Mouse (Mus musculus): Measurements from ENCODE around the gene Cygb.
"Not testable (repeated sequence)": the region's sequence is repeated elsewhere in the genome, so short reads cannot be mapped to it uniquely, and the experiment has no call there.

The Cygb gene

DNA sequence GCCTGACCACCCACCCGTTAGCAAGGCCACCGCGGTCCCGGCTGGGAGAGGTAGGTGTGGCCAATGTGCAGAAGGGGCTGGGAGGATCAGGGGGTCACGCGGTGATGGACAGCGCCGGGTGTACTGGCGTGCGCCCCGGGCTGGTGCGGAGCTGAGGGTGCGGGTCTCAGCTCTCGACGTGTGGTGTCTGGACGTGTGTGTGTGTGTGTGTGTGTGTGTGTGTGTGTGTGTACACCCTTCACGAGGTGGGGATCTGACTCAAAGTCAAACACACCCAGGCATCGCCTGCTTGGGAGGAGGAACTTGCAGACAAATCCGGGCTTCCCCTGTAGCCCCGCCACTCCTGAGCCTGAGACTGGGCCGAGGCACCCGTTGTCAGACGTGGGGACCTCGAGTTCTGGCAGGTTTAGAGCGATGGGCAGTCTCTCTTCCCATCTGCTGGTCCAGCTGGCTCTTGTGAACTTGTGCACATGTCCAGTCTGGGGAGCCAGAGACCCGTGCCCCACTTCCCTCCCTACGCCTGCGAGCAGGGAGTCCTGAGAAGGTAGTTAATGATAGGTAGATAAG is at the start of gene Cygb:
Gene Cygb, minus strand, starts transcription at position 59 of the 567 bp plus-strand sequence.
- DNase-seq (ENCODE audit: low read depth, low spot score), result no peak

- no peak for DNase-seq (ENCODE audit: low read depth, low spot score)
Measured at GRCm38 (mm10) chr11:116701377-116701841, 47.3 kb upstream of the Cygb start.

DNA sequence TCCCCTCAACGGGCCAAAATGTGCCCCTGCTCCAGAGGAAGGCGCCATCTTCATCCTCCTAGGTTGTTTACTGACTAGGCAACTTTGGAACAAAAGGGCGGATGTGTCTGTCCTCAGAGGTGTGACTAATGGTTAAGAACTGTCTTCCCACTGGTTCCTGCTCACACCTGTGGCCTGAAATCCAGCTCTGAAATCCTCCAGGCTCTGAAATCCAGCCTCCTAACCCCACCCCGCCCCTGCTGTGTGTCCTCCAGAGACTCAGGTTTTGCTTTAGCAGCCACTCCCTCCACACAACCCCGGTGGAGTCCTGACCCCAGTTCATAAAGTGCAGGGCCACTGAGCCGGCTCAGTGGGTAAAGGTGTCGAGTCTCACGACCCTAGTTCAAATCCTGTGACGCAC is 43.4 kb upstream of the Cygb start:
- no peak for DNase-seq (ENCODE audit: low read depth, low spot score)

DNA sequence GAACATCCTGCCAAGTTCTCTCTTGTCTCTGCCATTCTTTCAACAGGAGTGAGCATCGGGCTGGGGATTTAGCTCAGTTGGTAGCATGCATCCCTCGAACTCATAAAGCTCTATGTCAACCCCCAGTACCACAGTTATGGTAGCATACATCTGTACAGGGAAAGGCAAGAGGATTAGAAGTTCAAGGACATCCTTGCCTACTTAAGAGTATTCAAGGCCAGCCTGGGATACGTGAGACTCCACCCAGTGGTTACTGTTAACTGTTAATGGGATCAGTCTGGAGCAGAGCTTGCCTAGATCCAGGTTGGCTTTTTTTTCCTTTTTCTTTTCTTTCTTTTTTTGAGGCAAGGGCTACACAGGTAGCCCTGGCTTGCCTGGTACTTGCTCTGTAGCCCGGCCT is 42.3 kb upstream of the Cygb start:
- DNase-seq (ENCODE audit: low read depth, low spot score), result no peak

DNA sequence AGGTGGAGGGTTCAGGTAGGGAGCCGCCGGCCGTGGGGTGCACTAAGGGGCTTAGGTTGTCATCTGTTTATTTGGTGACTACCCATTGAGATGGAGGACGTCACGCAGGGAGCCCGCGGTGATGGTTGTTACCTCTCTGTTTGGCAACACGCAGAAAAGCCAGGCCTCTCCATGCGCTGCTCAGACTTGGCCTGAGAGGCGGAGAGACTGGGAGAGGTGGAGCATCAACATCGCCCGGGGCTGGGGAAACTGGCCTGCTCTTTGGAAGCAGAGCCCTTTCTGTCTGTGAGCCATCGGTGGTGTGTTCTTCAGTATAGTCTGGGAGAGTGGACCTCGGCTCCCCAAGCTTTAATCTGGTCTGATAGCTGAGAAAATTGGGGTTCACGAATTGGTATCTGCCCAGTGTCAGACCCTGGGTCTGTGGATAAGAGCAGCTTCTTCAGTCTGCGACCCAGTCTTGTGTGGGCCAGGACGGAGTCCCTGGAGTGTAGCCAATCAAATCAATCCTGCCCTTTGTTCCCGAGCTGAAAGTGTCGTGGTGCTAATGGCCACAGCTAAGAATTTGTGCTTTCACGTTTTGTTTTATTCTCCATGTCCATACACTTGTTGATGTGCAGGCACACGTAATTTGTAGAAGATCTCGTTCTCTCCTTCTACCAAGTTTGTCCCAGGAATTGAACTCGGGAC is 41.2 kb upstream of the Cygb start:
- no peak for DNase-seq (ENCODE audit: low read depth, low spot score)

- peak; percentile 40 for DNase-seq (ENCODE audit: low read depth, low spot score)
Measured at GRCm38 (mm10) chr11:116694250-116695193, 40.4 kb upstream of the Cygb start.

DNA sequence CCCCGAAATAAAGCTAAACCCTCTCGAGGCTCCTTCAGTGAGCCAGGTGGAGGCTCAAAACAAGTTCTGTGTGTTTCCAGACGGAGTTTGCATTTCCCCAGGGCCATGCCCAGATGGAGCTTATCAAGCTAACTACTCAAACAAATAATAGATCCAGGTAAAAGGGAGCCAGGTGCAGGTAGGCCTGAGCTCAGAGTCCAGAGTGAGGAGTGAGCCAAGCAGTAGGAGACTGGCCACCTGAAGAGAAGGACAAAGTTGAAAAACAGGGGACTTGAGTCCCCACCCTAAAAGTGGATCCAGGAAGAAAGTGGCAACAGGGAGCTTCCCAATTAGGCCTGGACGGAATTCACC is 39.8 kb upstream of the Cygb start:
- no peak for DNase-seq (ENCODE audit: low read depth, low spot score)

DNA sequence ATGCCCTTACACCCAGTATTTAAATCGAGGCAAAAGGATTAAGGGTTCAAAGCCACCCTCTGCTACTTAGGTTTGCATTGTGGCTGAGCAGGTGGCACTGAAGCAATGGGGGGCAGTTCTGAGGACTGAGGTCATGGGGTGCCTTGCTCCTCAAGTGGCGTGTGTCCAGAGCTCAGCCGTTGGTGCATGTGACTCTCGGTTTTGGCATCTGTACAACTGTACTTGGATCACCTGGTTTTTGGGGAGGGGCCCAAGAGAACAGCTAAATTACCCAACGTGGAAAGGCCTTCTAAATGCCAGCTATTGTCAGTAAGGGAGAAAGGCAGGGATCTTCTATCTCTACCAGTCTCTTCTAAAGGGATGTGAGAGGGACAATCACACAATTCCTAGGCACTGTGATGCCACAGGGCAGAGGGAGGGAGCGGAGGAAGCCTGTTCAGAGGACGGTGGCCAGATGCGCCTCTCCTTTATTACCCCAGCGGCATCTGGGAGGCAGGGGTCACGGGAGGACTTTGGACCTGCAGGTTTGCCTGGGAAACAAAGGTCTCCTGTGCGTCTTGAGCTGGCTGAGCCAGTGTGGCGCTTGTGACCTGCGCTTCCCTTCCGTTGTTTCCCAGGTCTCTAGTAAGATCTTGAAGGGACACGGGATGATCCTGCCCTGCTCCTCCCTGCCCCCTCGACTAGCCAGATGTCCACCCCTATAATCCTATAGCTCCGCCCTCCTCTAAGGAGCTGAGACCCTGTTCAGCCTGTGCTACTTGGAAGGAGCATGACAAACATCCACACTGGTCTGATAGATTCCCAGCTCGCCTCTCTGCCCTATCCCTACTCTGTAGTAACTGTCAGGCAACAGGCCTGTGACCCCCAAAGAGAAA is 36.8 kb upstream of the Cygb start:
- DNase-seq (ENCODE audit: low read depth, low spot score), result peak; percentile 80

DNA sequence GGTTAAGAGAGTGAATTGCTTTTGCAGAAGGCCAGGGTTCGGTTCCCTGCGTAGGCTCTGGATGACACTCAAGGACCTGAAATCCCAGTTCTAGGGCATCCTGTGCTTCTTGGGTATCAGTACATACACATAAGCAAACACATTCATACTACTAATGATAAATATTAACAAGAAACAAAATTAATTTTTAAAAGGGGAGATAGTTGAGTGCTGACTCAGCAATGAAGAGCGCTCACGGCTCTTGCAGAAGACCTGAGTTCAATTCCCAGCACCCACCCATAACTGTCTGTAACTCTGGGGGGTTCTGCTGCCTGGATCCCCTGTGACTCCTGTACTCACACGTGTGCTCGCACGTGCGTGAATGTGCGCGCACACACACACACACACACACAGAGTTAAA is 35.5 kb upstream of the Cygb start:
- DNase-seq (ENCODE audit: low read depth, low spot score), result no peak

GRCm38 (mm10) chr11:116687897-116688296 is 33.8 kb upstream of the Cygb start:
- DNase-seq (ENCODE audit: low read depth, low spot score), result no peak

DNA sequence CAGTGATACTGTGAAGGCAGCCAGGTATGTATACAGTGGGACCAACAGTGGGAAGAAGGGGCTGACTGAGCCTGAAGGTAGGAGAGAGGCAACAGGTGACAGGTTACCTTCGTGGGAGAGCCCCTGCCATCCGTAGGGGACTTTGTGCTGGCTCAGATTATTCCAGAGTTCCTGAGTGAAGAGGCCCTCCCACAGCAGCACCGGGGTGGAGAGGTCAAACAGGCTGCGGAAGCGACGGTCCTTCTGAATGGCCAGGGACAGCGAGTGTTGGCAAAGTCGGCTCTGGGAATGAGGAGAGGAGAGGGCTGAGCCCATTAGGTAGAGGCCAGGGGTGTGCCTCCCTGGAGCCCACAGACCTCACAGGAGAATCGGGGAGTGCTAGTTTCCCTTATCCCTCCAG is 31.6 kb upstream of the Cygb start:
- no peak for DNase-seq (ENCODE audit: low read depth, low spot score)

DNA sequence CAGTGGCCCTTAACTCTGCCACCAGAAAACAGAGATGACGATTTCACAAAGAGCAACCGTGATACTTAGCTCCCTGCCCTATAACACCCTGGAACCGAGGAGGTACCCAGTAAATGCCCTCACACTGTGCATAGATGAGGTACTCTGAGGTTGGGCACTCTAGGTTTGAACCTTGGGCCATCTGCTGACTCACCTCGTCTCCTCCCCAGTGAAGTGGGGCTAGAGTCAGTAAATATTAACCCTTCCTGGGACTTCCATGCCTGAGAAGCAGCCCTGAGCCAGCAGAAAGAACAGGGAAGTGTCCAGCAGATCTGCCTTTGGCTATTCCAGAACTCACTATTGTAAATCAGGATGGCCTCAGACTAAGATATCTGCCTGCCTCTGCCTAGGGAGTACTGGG is 29.7 kb upstream of the Cygb start:
- DNase-seq (ENCODE audit: low read depth, low spot score), result no peak

DNA sequence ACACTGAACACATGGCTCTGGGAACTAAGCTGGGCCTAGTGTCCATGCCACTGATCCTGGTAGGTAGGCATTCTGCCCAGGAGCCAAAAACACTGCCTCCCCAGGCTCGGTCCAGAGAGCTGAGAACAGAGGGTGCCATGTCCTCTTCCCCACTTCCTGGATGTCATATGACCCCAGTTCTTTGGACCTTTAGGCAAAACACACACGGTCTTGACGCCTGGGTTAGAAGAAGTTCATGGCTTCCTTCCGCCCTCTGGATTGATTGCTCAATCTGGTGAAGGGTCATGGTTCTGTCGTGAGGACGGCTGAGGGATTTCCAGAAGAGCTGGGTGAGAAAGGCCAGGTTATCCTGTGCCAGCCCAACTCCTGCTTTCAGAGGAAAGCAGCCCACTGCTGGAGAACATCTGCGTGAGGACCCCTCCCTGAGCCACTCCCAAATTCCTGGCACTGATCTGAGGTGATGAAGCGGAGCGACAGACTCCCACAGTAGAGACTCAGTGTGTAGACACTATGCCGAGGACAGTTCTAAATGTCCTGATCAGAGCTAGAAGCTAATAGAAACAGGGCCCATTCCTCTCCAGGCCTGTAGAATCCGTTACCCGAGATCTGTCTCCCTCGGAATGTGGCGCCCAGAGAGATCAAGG is 28.5 kb upstream of the Cygb start:
- no peak for DNase-seq (ENCODE audit: low read depth, low spot score)

GRCm38 (mm10) chr11:116681147-116681546 is 27.0 kb upstream of the Cygb start:
- no peak for DNase-seq (ENCODE audit: low read depth, low spot score)

DNA sequence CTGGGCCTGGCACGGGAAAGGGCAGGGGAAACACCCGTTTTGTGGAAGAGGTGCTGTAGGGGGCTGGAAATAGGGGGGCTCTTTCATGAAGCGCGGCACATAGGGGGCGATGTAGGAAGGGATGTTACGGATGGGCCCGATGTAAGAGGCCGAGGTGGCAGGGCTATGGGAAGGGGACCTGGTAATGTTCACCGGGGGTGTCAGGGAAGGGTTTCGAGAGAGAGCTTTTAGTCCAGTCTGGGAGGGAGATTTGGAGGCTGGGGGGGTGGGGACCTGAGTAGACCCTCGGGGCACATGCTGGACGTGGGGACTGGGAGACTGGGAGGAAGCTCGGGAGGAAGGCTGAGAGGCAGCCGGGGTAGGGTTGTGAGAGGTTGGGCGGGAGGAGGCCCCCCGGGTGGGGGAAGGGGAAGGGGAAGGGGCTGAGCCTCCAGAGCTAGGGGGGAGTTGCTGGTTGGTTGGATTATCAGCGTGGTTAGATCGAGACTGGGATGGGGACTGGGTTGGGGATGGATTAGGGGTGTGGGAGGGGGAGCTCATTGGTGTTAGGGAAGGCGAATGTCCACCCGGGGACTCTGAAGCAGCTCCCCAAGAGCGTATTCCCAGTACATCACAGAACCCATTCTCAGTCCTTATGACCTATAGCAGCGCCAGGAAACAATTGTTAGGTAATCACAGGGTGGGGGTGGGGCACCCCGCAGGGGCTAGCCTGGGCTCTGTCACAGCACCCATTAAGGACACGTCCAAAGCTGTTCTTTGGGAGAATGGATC is 26.4 kb upstream of the Cygb start:
- DNase-seq (ENCODE audit: low read depth, low spot score), result no peak

- DNase-seq (ENCODE audit: low read depth, low spot score), result no peak
Measured at GRCm38 (mm10) chr11:116679148-116679547, 25.0 kb upstream of the Cygb start.

DNA sequence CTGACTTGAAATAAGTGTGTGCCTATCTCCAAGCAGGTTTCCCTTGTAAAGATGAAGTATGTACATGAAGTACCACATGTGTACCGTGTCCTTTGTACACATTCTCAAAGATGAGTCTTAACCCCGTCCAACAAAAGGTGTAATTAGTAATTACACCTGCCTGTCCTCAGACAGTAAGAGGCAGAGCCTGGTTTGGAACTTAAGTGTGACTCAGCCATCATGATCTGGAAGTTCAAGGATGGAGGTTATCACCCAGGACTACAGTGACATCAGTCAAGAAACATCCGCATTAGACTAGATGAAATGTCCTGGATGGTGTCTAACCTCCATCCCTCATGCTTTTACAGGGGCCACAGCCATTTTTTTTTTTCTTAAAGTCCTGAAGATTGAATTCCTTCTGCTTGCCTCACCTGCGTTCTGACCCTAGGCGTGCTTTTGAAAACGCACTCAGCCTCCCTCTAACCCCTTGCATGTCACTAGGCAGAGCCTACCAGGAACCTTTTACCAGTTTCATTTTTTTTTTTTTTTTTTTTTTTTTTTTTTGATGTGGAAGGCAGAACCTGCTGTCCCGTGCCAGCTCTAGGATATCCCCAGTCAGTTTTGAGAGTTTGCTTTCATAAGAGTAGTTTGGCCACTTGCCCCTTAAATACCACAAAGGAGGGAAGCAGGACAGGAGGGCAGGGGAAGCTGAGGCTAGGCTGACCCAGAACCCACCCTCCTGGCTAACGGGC is 23.8 kb upstream of the Cygb start:
- DNase-seq (ENCODE audit: low read depth, low spot score), result no peak

DNA sequence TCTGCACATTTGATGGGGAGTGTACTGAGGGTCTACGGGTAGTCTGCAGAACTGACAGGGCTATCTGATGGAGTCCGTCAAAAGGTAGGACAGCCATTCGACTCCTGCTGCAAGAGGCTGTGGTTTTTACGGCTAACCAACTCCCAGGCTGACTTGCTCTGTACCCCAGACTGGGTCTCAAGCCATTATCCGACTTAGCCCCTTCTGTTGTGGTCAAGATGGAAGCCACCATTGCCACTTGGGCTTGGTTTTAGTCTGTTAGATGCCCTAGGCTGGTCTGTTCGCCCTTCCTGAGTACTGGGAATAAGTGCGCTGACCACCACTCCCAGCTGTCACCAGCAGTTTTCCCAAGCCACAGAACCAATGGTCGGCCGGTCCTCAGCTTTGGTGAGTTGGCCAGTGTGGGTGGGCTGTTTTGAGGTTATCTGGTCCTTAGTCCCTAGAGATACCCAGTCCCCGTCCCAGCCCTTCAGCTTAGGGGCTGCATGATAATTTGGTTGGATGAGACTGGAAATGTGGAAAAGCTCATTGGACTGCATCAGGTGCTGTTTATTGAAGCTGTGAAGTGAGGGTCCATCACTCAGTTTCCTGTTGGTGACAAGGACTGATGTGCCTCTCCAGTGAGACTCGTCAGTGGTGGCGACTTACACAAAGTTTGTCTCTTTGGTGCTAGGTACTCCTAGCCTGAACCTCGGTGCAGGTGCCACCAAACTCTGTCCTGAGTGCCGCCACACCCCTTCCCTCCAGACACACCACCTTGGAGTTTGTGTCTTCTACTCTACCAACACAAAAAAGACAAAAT is 22.3 kb upstream of the Cygb start:
- DNase-seq (ENCODE audit: low read depth, low spot score), result no peak

DNA sequence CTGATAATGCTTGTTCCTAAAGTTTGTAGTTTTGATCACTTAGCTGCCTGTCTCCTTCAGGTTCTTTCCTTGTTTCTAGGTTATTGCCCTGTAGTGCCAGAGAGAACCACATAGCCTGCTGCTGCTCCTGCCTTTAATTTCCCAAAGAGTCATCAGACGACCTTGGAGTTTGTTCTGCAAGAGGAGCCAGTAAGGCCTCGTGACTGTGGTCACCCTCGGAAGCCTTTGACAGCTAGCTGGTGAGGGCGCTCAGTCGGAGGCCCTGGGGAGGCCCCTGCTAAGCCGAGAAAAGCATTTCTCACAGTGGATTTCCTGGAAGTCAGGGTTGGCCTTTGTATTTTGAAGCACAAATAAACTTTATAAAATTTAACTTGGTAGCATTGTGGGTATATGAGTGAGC is 21.3 kb upstream of the Cygb start:
- DNase-seq (ENCODE audit: low read depth, low spot score), result not testable (repeated sequence)
